Mouse (Mus musculus): ENCODE data around the gene Slc22a5.

DNA sequence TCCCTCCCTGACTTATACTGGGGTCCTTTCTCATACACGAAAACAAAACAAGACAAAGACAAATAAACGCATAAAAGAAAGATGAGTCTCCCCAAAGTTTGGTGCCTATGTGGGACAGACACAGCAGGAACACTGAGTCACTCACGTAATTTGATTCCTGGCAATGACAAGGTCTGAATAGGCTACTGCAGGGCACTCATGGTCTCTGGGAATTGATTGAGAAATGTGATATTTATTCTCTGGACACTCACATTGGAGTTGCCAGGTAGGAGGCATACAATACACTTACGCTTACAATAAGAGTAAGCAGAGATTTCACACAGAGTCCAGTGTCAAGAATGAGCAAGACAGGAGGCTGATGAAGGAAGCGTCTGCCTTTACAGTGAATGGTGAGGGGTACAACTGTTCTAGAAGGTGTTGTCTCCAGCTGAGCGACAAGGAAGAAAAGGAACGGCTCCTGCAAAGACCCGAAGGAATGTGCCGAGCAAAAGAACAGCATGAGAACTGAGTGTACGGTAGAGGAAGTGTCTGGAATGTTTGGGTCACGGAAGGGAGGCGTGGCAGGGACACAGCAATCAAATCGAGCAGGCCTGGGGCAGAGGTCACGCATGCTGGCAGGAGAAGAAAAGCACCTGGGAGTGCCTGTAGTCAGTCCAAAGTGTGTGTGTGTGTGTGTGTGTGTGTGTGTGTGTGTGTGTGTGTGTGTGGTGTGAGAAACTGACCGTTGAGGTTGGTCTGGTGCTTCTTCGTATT is 12.5 kb upstream of the Slc22a5 start:
- no peak for TF ChIP-seq CTCF (IDR thresholded peaks at IDR 0.05)
- TF ChIP-seq EP300 (IDR thresholded peaks at IDR 0.05; ENCODE audit: insufficient read depth, low read depth, low read length), result no peak
- TF ChIP-seq POLR2A (IDR thresholded peaks at IDR 0.05; ENCODE audit: insufficient read depth, low read depth, low read length), result no peak
